ENCODE assay signal across 31 mouse cellular contexts in the genomic region with DNA sequence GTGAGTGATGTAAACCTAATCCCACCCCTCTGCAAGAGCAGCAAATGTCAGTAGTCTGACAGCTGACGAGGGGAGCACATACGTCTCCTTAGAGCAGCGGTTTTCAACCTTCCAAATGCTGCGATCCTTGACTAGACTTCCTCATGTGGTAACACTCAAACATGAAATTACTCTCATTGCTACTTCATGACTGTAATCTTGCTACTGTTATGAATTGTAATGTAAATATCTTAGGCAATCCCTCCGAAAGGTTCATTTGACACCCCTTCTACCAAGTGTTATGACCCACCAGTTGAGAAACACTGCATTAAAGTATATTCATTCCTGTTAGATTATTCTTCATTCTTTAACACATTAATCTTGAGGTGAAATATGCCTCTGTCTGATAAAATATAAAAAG.
"Had no signal": no experiment of that assay in that cellular context is flagged by ENCODE, and none has a peak within 500 bp of the region (broad histone marks: within the 10 kb centered on the region; RNA-seq: fewer than 3 reads in every experiment).

No protein-coding gene starts in this region.

- H3K4me2 ChIP-seq: limb, embryonic 12.5 days; limb, embryonic 13.5 days; limb, embryonic 15.5 days; liver, embryonic 11.5 days; liver, embryonic 12.5 days; liver, embryonic 13.5 days; liver, embryonic 15.5 days; lung, embryonic 14.5 days; lung, embryonic 15.5 days; midbrain, embryonic 11.5 days; midbrain, embryonic 12.5 days; midbrain, embryonic 13.5 days; midbrain, embryonic 15.5 days; neural tube, embryonic 12.5 days; neural tube, embryonic 13.5 days had no signal

- DNase-seq: left cerebral cortex, postnatal 4 days; liver; liver, embryonic 13.5 days; liver, postnatal 0 days; lung, adult 18-20 months; lung, adult 2 months; lung, embryonic 14.5 days; lung, postnatal 10 days; lung, postnatal 36 days; midbrain, embryonic 14.5 days had no signal

- H3K4me1 ChIP-seq: limb, embryonic 10.5 days; limb, embryonic 12.5 days; midbrain, embryonic 10.5 days; midbrain, embryonic 12.5 days; midbrain, embryonic 13.5 days; neural tube, embryonic 12.5 days; neural tube, embryonic 13.5 days had no signal

- ATAC-seq: liver, embryonic 12.5 days; liver, postnatal 0 days; midbrain, embryonic 13.5 days; midbrain, embryonic 15.5 days; midbrain, embryonic 16.5 days had no signal

- H3K27ac ChIP-seq: left cerebral cortex, adult 2 months; limb, embryonic 10.5 days; limb, embryonic 12.5 days; limb, embryonic 13.5 days; limb, embryonic 15.5 days; liver, embryonic 12.5 days; liver, embryonic 13.5 days; liver, embryonic 14.5 days; liver, embryonic 15.5 days; lung, embryonic 15.5 days; macrophage; midbrain, embryonic 10.5 days; midbrain, embryonic 12.5 days; midbrain, embryonic 13.5 days; midbrain, embryonic 15.5 days; neural tube, embryonic 12.5 days; neural tube, embryonic 13.5 days had no signal

- H3K9me3 ChIP-seq: limb, embryonic 10.5 days; limb, embryonic 12.5 days; limb, embryonic 13.5 days; limb, embryonic 15.5 days; liver, embryonic 12.5 days; liver, embryonic 13.5 days; liver, embryonic 15.5 days; lung, embryonic 15.5 days; megakaryocyte, embryonic 14.5 days; midbrain, embryonic 10.5 days; midbrain, embryonic 12.5 days; midbrain, embryonic 13.5 days; midbrain, embryonic 15.5 days; neural tube, embryonic 12.5 days; neural tube, embryonic 13.5 days had no signal

- H3K27me3 ChIP-seq: limb, embryonic 12.5 days; limb, embryonic 13.5 days; limb, embryonic 15.5 days; liver, embryonic 12.5 days; liver, embryonic 13.5 days; liver, embryonic 15.5 days; lung, embryonic 15.5 days; megakaryocyte, embryonic 14.5 days; midbrain, embryonic 12.5 days; midbrain, embryonic 13.5 days; midbrain, embryonic 15.5 days; neural tube, embryonic 12.5 days; neural tube, embryonic 13.5 days had no signal

- H3K9ac ChIP-seq: limb, embryonic 12.5 days; limb, embryonic 13.5 days; limb, embryonic 15.5 days; liver, embryonic 12.5 days; liver, embryonic 13.5 days; liver, embryonic 14.5 days; liver, embryonic 15.5 days; liver, postnatal 0 days; lung, embryonic 14.5 days; lung, embryonic 15.5 days; midbrain, embryonic 12.5 days; midbrain, embryonic 13.5 days; midbrain, embryonic 15.5 days; neural tube, embryonic 12.5 days; neural tube, embryonic 13.5 days had no signal

- H3K4me3 ChIP-seq: left cerebral cortex, adult 2 months; limb, embryonic 10.5 days; limb, embryonic 12.5 days; limb, embryonic 13.5 days; limb, embryonic 15.5 days; liver, embryonic 12.5 days; liver, embryonic 13.5 days; liver, embryonic 15.5 days; lung, embryonic 15.5 days; megakaryocyte, embryonic 14.5 days; midbrain, embryonic 10.5 days; midbrain, embryonic 12.5 days; midbrain, embryonic 13.5 days; midbrain, embryonic 15.5 days; myocyte; neural tube, embryonic 12.5 days; neural tube, embryonic 13.5 days had no signal
